Mouse (Mus musculus): ENCODE measurements around the gene Banp. TPM values are rescaled to one million over a fixed set of nuclear protein-coding genes. Genes with fewer than 3 reads are reported as not detected.

Banp gene
- polyA plus RNA-seq, 1 experiment from 2014 or later, result 23.1 TPM

DNA sequence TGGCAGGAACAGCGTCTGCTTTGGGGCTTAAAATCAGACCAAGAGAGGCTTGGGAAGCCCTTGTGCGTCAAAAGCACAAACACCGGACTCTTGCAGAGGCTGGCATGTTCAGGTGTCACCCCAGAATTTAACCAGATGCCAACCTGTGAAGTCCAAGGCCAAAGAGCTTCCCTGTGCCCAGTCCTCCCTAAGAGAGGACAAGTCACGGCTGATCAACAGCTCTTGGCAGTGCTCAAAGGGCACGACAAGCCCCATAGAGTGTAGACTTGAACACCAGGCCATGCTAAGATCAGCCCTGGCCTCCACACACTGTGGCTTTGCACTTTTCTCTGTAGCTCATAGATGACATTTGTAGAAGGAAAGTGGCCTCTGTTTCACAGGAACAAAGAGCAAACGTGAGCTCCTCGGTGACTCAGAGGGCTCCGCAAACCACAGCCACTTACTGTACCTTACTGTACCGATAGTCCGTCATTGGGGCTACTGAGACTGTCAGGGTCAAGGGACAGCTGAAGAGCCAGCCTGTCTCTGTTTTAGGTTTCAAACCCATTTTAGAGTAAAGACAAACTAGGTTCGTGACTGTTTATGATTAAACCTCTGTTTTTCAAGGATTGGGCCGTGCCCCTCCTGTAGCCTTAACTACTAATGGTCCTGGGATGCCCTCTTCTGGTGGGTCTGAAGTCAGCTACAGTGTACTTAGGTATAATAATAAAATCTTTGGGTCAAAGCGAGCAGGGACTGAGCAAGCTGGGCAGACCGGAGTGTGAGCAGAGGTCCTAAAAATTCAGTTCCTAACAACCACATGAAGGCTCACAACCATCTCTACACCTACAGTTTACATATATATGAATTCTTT is 16.7 kb upstream of the Banp start:
- ATAC-seq (replicated peaks; ENCODE audit: low FRiP score, low read depth) (no peak), DNase-seq (ENCODE audit: low spot score) (no peak)
- Histone ChIP-seq H3K36me3 (ENCODE audit: insufficient read depth, low read length) (no peaks in the 10 kb centered on the region), H3K9ac (ENCODE audit: low read depth, low read length) (no peak overlapping the region), H3K4me2 (ENCODE audit: low read length) (no peak overlapping the region), H3K27me3 (ENCODE audit: insufficient read depth, low read length) (no peaks in the 10 kb centered on the region), H3K4me3 (replicated peaks; ENCODE audit: low read depth, low read length) (no peak overlapping the region), H3K4me1 (replicated peaks; ENCODE audit: insufficient read depth, low read length) (no peaks in the 10 kb centered on the region), H3K9me3 (replicated peaks; ENCODE audit: low read length) (no peaks in the 10 kb centered on the region), H3K27ac (no peak overlapping the region)
- TF ChIP-seq CTCF (IDR thresholded peaks at IDR 0.05; ENCODE audit: low read depth), result peak; percentile 28
- WGBS, result 86% methylated on average over 14 of the region's 14 CpGs

GRCm38 (mm10) chr8:121934506-121934905 is 15.0 kb upstream of the Banp start:
- H3K9me3 ChIP-seq (replicated peaks; ENCODE audit: low read length), result no peaks in the 10 kb centered on the region
- ATAC-seq (replicated peaks; ENCODE audit: low FRiP score, low read depth) (no peak), DNase-seq (ENCODE audit: low spot score) (peak; percentile 79)
- no peak overlapping the region for H3K4me2 ChIP-seq (ENCODE audit: low read length)
- peak; percentile 78 for TF ChIP-seq CTCF (IDR thresholded peaks at IDR 0.05; ENCODE audit: low read depth)
- no peaks in the 10 kb centered on the region for H3K4me1 ChIP-seq (replicated peaks; ENCODE audit: insufficient read depth, low read length)
- no peak overlapping the region for H3K27ac ChIP-seq
- H3K4me3 ChIP-seq (replicated peaks; ENCODE audit: low read depth, low read length), result no peak overlapping the region
- H3K9ac ChIP-seq (ENCODE audit: low read depth, low read length), result no peak overlapping the region
- WGBS, result 33% methylated on average over 4 of the region's 4 CpGs
- H3K36me3 ChIP-seq (ENCODE audit: insufficient read depth, low read length), result no peaks in the 10 kb centered on the region
- H3K27me3 ChIP-seq (ENCODE audit: insufficient read depth, low read length), result no peaks in the 10 kb centered on the region

DNA sequence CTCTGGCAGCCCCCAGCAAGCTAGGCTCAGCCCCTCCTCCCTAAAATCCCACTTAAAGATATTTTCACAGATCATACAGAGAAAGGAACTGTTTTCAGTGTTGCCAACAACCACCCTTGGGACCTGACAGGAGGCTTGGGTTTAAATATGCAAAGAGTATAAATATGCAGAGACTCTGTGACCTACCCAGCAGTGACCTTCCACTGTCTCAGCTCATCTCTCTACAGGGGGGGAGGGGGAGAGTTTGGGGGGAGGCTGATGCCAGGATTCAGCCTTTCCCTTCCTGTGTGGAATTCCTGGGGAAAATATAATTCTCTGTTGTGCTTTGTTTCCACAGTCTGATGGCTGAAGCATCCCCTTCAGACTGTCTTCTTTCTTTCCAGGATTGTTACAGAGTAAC is 14.6 kb upstream of the Banp start:
- Histone ChIP-seq H3K9me3 (replicated peaks; ENCODE audit: low read length) (no peaks in the 10 kb centered on the region), H3K4me3 (replicated peaks; ENCODE audit: low read depth, low read length) (no peak overlapping the region), H3K4me1 (replicated peaks; ENCODE audit: insufficient read depth, low read length) (no peaks in the 10 kb centered on the region), H3K36me3 (ENCODE audit: insufficient read depth, low read length) (no peaks in the 10 kb centered on the region), H3K9ac (ENCODE audit: low read depth, low read length) (no peak overlapping the region; the same call in 1 of the 2 replicates), H3K27me3 (ENCODE audit: insufficient read depth, low read length) (no peaks in the 10 kb centered on the region), H3K4me2 (ENCODE audit: low read length) (no peak overlapping the region), H3K27ac (no peak overlapping the region)
- ATAC-seq (replicated peaks; ENCODE audit: low FRiP score, low read depth) (no peak), DNase-seq (ENCODE audit: low spot score) (no peak)
- no peak for TF ChIP-seq CTCF (IDR thresholded peaks at IDR 0.05; ENCODE audit: low read depth)

GRCm38 (mm10) chr8:121935341-121936294 is 13.9 kb upstream of the Banp start:
- Histone ChIP-seq H3K27ac (no peak overlapping the region), H3K9me3 (replicated peaks; ENCODE audit: low read length) (no peaks in the 10 kb centered on the region), H3K4me1 (replicated peaks; ENCODE audit: insufficient read depth, low read length) (no peaks in the 10 kb centered on the region), H3K9ac (ENCODE audit: low read depth, low read length) (no peak overlapping the region), H3K4me2 (ENCODE audit: low read length) (no peak overlapping the region), H3K27me3 (ENCODE audit: insufficient read depth, low read length) (no peaks in the 10 kb centered on the region), H3K4me3 (replicated peaks; ENCODE audit: low read depth, low read length) (no peak overlapping the region), H3K36me3 (ENCODE audit: insufficient read depth, low read length) (no peaks in the 10 kb centered on the region)
- 64% methylated on average over 12 of the region's 12 CpGs for WGBS
- ATAC-seq (replicated peaks; ENCODE audit: low FRiP score, low read depth) (no peak; the same call in 1 of the 2 replicates), DNase-seq (ENCODE audit: low spot score) (peak; percentile 51)
- TF ChIP-seq CTCF (IDR thresholded peaks at IDR 0.05; ENCODE audit: low read depth), result peak; percentile 60; the same call in 1 of the 2 replicates

GRCm38 (mm10) chr8:121936391-121936790 is 13.2 kb upstream of the Banp start:
- no peaks in the 10 kb centered on the region for H3K9me3 ChIP-seq (replicated peaks; ENCODE audit: low read length)
- ATAC-seq (replicated peaks; ENCODE audit: low FRiP score, low read depth) (0 out of 2 replicates have a peak, but pooled peaks have one; percentile 17), DNase-seq (ENCODE audit: low spot score) (no peak)
- WGBS, result 55% methylated on average over 14 of the region's 14 CpGs
- no peak overlapping the region for H3K4me2 ChIP-seq (ENCODE audit: low read length)
- no peak overlapping the region for H3K9ac ChIP-seq (ENCODE audit: low read depth, low read length)
- no peaks in the 10 kb centered on the region for H3K4me1 ChIP-seq (replicated peaks; ENCODE audit: insufficient read depth, low read length)
- TF ChIP-seq CTCF (IDR thresholded peaks at IDR 0.05; ENCODE audit: low read depth), result no peak
- no peak overlapping the region for H3K27ac ChIP-seq
- H3K36me3 ChIP-seq (ENCODE audit: insufficient read depth, low read length), result no peaks in the 10 kb centered on the region
- no peaks in the 10 kb centered on the region for H3K27me3 ChIP-seq (ENCODE audit: insufficient read depth, low read length)
- H3K4me3 ChIP-seq (replicated peaks; ENCODE audit: low read depth, low read length), result no peak overlapping the region

DNA sequence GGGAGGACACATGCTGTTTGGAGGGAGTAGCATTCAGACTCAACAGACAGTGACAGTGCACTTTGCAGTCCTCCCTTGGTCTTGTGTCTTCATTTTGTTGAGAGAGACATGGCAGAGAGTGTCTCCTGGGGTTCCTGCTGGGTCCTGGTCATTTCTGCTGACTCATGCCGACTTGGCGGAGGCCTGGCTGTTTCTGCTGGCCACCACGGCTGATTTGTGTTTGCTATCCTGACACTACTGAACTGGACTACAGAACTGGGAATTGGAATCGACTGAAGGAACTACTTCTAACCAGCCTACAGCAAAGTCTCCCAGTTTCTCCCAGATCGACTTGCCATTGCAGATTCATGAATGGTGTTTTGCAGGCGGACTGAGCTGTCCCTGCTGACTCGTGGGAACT is 10.8 kb upstream of the Banp start:
- Histone ChIP-seq H3K4me1 (replicated peaks; ENCODE audit: insufficient read depth, low read length) (no peaks in the 10 kb centered on the region), H3K27me3 (ENCODE audit: insufficient read depth, low read length) (no peaks in the 10 kb centered on the region), H3K27ac (no peak overlapping the region), H3K4me2 (ENCODE audit: low read length) (no peak overlapping the region), H3K36me3 (ENCODE audit: insufficient read depth, low read length) (no peaks in the 10 kb centered on the region), H3K4me3 (replicated peaks; ENCODE audit: low read depth, low read length) (no peak overlapping the region), H3K9ac (ENCODE audit: low read depth, low read length) (no peak overlapping the region), H3K9me3 (replicated peaks; ENCODE audit: low read length) (no peaks in the 10 kb centered on the region)
- no peak for DNase-seq (ENCODE audit: low spot score)
- no peak for ATAC-seq (replicated peaks; ENCODE audit: low FRiP score, low read depth)
- TF ChIP-seq CTCF (IDR thresholded peaks at IDR 0.05; ENCODE audit: low read depth), result no peak
- 87% methylated on average over 7 of the region's 7 CpGs for WGBS

All from kidney, postnatal 0 days (tissue).